Mouse (Mus musculus): Measurements from ENCODE around the gene 2310003L06Rik. TPM values are rescaled to one million over a fixed set of nuclear protein-coding genes. Genes with fewer than 3 reads are reported as not detected.

Gene 2310003L06Rik
- polyA plus RNA-seq (2012; rRNA removed), result not detected in 2 replicates

DNA sequence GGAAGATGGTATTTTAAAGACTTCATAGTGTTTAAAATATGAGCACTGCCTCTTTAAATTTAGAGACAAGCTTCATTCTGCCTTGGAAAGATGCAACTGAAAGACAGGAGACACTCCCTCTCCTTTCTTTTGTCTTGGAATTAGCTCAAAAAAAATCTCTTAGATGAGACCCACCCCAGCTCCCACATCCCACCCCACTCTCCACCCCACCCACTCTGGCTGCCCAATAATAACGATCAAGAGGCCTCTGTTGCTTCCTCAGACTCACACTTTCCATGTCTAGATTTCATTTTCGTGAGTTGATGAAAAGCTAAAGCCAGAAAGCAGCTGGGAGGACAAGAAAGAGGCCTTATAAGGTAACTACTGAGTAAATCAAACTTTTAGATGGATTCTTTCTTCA, at the start of gene 2310003L06Rik, which contains the start of gene Gm28434:
Gene 2310003L06Rik (plus strand): TSS at position 259 of the 400 bp plus-strand sequence.
Gene Gm28434 (plus strand): TSS at position 317 of the 400 bp plus-strand sequence.
- TF ChIP-seq POLR2A (IDR thresholded peaks at IDR 0.05; ENCODE audit: borderline replicate concordance, extremely low read depth, insufficient read depth, insufficient read length, poor library complexity, severe bottlenecking) (no peak), CTCF (IDR thresholded peaks at IDR 0.05; ENCODE audit: borderline replicate concordance, extremely low read depth, insufficient read depth, insufficient read length) (no peak)
- DNase-seq (ENCODE audit: low read depth), result no peak

DNA sequence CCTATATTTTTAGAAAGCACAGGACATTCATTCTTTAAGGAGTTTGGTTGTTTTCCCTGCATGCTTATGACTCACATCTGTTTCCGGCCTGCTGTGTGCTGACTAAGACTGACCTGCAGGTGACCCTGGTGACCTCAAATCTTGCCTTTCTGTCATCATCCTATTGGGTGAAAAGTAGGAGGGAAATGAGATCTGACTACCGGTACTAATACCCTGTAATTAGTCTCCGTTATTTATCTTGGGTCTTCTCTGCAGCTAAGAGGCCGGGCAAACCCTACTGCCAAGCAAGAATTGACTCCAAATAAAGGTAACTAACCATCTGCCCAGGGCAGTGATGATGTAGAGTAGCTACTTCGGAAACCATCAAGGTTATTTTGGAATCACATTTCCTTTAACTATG, 43.9 kb upstream of the 2310003L06Rik start, which contains the start of gene Csn3:
Gene Csn3 (plus strand): TSS at position 208 of the 400 bp plus-strand sequence.
- no peak for DNase-seq (ENCODE audit: low read depth)
- no peak for TF ChIP-seq POLR2A (IDR thresholded peaks at IDR 0.05; ENCODE audit: borderline replicate concordance, extremely low read depth, insufficient read depth, insufficient read length, poor library complexity, severe bottlenecking)
- TF ChIP-seq CTCF (IDR thresholded peaks at IDR 0.05; ENCODE audit: borderline replicate concordance, extremely low read depth, insufficient read depth, insufficient read length), result no peak

DNA sequence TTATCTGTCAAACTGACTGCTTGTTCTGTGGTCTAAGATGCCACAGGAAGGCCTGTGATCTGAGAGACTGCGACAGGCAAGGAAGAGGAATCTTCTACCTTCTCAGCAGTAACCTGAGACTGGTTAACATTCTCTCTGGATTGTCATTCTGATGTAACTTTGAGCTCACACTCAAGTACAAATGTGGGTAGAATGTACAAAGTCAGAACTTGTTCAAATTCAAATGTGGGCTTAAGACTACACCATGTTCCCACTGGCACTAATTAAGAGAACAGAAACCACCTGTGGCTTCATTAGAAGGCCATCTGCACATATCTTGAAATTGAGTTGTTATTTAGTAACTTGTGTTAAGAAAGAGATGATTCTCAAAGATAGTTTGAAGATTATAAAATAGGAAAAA, 37.7 kb upstream of the 2310003L06Rik start:
- no peak for DNase-seq (ENCODE audit: low read depth)
- TF ChIP-seq POLR2A (IDR thresholded peaks at IDR 0.05; ENCODE audit: borderline replicate concordance, extremely low read depth, insufficient read depth, insufficient read length, poor library complexity, severe bottlenecking) (no peak), CTCF (IDR thresholded peaks at IDR 0.05; ENCODE audit: borderline replicate concordance, extremely low read depth, insufficient read depth, insufficient read length) (no peak)

DNA sequence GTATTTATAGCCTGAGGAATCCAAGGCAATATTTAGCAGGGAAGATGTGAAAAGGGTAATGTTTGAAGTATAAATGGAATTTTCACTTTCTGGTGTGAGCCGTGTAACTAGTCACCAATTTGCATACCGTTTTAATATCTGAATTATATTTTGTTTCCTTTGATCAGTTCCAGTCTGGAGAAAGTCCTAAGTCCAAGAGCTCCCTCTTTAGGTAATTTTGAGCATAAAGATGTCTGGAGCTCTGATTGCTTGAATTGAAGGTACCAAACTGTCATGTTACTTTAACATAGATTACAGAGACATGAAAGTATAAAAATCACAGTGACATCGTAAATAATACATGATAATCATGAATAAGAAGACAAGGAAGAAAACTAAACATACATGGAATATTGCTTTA, 28.5 kb upstream of the 2310003L06Rik start:
- DNase-seq (ENCODE audit: low read depth), result peak; percentile 34
- no peak for TF ChIP-seq POLR2A (IDR thresholded peaks at IDR 0.05; ENCODE audit: borderline replicate concordance, extremely low read depth, insufficient read depth, insufficient read length, poor library complexity, severe bottlenecking)
- TF ChIP-seq CTCF (IDR thresholded peaks at IDR 0.05; ENCODE audit: borderline replicate concordance, extremely low read depth, insufficient read depth, insufficient read length), result no peak

DNA sequence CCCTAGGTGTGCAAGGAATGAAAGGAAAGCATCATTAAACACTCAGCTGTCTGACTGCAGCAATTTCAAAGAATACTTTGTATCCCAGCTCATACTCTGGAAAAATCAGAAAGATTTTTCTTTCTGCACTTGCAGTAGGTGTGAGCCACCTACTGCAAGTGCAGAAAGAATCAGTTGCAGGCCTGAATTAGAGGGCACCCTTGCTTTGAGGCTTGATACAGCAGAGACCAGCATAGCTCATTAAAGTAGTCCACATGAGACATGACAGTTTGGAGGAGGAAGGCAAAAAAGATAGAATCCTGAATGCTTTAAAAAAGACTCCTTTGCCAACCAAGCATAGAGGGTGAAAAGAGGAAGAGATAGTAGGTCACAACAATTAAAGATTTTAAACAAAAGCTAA, 26.7 kb upstream of the 2310003L06Rik start:
- peak; percentile 34 for DNase-seq (ENCODE audit: low read depth)
- no peak for TF ChIP-seq CTCF (IDR thresholded peaks at IDR 0.05; ENCODE audit: borderline replicate concordance, extremely low read depth, insufficient read depth, insufficient read length)
- no peak for TF ChIP-seq POLR2A (IDR thresholded peaks at IDR 0.05; ENCODE audit: borderline replicate concordance, extremely low read depth, insufficient read depth, insufficient read length, poor library complexity, severe bottlenecking)

DNA sequence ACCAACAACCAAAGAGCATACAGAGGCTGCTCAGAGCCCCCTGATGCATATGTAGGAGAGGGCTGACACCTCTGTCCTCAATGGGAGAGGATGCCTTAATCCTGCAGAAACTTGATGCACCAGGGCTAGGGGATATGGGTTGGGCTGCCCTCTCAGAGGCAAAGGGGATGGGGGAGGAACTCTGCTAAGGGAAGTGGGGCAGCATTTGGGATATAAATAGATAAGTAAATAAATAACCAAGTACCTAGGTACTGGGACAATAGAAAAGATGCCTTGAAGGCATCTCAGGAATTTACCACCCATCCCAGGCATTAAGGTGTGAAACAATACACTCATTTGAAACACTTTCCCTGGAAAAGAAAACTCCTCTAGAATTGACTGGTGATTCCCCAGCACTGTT, 17.4 kb upstream of the 2310003L06Rik start:
- no peak for TF ChIP-seq POLR2A (IDR thresholded peaks at IDR 0.05; ENCODE audit: borderline replicate concordance, extremely low read depth, insufficient read depth, insufficient read length, poor library complexity, severe bottlenecking)
- no peak for TF ChIP-seq CTCF (IDR thresholded peaks at IDR 0.05; ENCODE audit: borderline replicate concordance, extremely low read depth, insufficient read depth, insufficient read length)

DNA sequence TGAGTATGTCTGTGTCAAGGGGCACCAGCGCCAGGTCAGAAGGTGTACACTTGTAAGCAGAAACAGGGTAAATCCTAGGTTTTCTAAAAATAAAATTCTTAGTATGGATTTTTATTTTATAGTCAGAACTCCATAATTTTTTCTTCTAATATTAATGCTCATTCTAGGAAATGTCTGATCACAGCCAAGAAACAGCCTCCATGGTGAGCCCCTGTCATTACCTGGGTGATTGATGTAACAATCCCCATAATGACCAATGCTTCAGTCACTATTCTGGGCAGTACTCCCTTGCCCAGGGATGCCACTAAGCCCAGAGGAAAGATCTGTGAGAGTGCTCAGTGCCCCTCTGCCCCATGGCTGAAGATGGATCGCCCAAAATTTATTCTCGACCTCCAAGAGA, 9.9 kb downstream of the 2310003L06Rik start, which contains the start of gene Cabs1:
Gene Cabs1 (plus strand): TSS at position 301 of the 400 bp plus-strand sequence.
- TF ChIP-seq CTCF (IDR thresholded peaks at IDR 0.05; ENCODE audit: borderline replicate concordance, extremely low read depth, insufficient read depth, insufficient read length), result no peak
- TF ChIP-seq POLR2A (IDR thresholded peaks at IDR 0.05; ENCODE audit: borderline replicate concordance, extremely low read depth, insufficient read depth, insufficient read length, poor library complexity, severe bottlenecking), result no peak
- no peak for DNase-seq (ENCODE audit: low read depth)

More for the DNA sequence above, 17.4 kb upstream of the 2310003L06Rik start:
- no peak for DNase-seq (ENCODE audit: low read depth)

DNA sequence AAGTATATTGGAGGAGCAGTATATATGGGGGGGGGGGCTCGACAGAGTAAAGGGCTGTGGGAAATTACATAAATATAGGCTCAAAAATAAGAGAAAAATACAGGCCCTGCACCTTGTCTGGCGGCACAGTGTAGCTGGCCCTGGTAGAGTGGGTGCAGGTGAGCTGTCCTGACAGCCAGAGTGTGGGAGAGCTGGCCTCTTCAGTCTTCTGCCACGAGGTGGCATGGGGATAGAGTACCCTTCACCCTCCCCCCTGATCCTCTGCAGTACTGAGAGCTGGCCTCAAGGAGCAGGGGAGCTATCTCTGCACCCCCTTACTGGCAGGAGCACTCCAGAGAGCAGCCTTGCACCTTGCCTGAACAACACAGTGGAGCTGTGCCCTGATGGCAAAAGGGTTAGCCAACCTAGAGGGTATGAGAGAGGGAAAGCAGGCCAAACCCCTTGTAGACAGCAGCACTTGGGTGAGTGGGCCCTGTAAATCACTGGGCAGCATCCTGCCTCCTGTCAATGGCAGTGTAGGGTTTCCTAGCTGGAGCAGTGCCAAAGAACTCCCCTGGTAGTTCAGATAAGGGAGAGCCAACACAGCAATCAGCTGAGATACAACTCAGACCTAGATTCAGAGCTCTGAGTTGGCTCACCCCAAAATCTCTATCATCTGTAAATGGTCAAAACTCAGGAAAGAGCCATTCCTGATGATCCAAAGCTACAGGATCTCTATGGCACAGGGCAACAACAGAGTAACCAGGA, 13.4 kb downstream of the 2310003L06Rik start:
- peak; percentile 0 for DNase-seq (ENCODE audit: low read depth)
- no peak for TF ChIP-seq CTCF (IDR thresholded peaks at IDR 0.05; ENCODE audit: borderline replicate concordance, extremely low read depth, insufficient read depth, insufficient read length)
- TF ChIP-seq POLR2A (IDR thresholded peaks at IDR 0.05; ENCODE audit: borderline replicate concordance, extremely low read depth, insufficient read depth, insufficient read length, poor library complexity, severe bottlenecking), result no peak

DNA sequence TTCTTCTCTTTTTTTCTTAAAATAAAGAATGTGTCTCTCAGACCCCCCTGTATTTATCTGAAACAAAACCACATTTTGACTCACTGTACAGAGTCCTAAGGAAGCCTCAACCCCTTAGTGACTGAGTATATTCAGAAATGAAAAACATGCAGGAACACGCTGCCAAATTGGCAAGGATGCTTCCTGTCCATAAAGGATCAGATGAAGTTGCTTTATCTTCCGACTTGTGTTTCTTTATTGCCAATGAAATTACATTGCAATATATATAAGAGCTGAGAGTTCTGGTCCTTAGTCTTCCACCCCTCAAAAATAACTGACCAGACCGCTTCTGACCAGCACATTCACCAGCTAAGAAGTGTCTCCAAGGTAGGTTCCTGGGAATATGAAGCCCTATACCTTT, 33.0 kb downstream of the 2310003L06Rik start, which contains the start of gene Smr3a:
Gene Smr3a (plus strand): TSS at position 301 of the 400 bp plus-strand sequence.
- TF ChIP-seq CTCF (IDR thresholded peaks at IDR 0.05; ENCODE audit: borderline replicate concordance, extremely low read depth, insufficient read depth, insufficient read length) (no peak), POLR2A (IDR thresholded peaks at IDR 0.05; ENCODE audit: borderline replicate concordance, extremely low read depth, insufficient read depth, insufficient read length, poor library complexity, severe bottlenecking) (no peak)
- DNase-seq (ENCODE audit: low read depth), result no peak

DNA sequence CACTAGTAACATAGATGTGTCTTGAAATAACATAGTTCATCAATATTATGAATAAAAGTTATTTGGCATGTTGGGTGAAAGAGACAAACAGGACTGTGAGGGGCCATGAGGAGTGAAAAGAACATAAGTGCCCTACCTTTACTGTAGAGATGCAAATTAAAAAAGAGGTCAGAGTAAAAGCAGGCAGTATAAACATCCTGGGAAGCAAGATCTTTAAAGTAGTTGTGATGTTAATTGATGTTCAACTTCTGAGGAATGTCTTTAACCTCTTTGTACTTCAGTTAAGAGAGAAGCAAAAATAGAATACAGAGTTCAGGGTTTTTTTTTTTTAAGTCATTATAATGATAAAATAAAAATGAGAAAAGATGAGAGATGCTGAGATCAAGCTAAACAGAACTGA, 36.0 kb downstream of the 2310003L06Rik start:
- TF ChIP-seq POLR2A (IDR thresholded peaks at IDR 0.05; ENCODE audit: borderline replicate concordance, extremely low read depth, insufficient read depth, insufficient read length, poor library complexity, severe bottlenecking) (no peak), CTCF (IDR thresholded peaks at IDR 0.05; ENCODE audit: borderline replicate concordance, extremely low read depth, insufficient read depth, insufficient read length) (no peak)
- DNase-seq (ENCODE audit: low read depth), result no peak

Other genes with a start within 250 kb of the 2310003L06Rik start
- gene Csn1s2a, start 194.9 kb upstream of the 2310003L06Rik start, polyA plus RNA-seq (2012; rRNA removed), result not detected in 2 replicates
- gene Csn1s2b, start 161.4 kb upstream of the 2310003L06Rik start, polyA plus RNA-seq (2012; rRNA removed), result not detected in 2 replicates
- not detected in 2 replicates for gene Prr27, start 143.8 kb upstream of the 2310003L06Rik start, polyA plus RNA-seq (2012; rRNA removed)
- gene Odam, start 84.4 kb upstream of the 2310003L06Rik start, polyA plus RNA-seq (2012; rRNA removed), result not detected in 2 replicates
- not detected in 2 replicates for gene Csn3, start 43.9 kb upstream of the 2310003L06Rik start, polyA plus RNA-seq (2012; rRNA removed)
- gene Gm28434, start 58 bp downstream of the 2310003L06Rik start, polyA plus RNA-seq (2012; rRNA removed), result not detected in 2 replicates
- not detected in 2 replicates for gene Cabs1, start 10.0 kb downstream of the 2310003L06Rik start, polyA plus RNA-seq (2012; rRNA removed)
- gene Smr3a, start 33.1 kb downstream of the 2310003L06Rik start, polyA plus RNA-seq (2012; rRNA removed), result not detected in 2 replicates
- not detected in 2 replicates for gene Smr2, start 117.1 kb downstream of the 2310003L06Rik start, polyA plus RNA-seq (2012; rRNA removed)
- not detected in 2 replicates for gene Gm11116, start 142.1 kb downstream of the 2310003L06Rik start, polyA plus RNA-seq (2012; rRNA removed)
- not detected in 2 replicates for gene Gm11115, start 184.6 kb downstream of the 2310003L06Rik start, polyA plus RNA-seq (2012; rRNA removed)